Mouse (Mus musculus): ENCODE data around the gene Icam4. TPM values are rescaled to one million over a fixed set of nuclear protein-coding genes. Genes with fewer than 3 reads are reported as not detected.
A peak's percentile ranks its signal among the peaks of the same experiment; 100 is the strongest.

Icam4 gene
- polyA plus RNA-seq, 1 experiment from 2014 or later, result 2.5 TPM

DNA sequence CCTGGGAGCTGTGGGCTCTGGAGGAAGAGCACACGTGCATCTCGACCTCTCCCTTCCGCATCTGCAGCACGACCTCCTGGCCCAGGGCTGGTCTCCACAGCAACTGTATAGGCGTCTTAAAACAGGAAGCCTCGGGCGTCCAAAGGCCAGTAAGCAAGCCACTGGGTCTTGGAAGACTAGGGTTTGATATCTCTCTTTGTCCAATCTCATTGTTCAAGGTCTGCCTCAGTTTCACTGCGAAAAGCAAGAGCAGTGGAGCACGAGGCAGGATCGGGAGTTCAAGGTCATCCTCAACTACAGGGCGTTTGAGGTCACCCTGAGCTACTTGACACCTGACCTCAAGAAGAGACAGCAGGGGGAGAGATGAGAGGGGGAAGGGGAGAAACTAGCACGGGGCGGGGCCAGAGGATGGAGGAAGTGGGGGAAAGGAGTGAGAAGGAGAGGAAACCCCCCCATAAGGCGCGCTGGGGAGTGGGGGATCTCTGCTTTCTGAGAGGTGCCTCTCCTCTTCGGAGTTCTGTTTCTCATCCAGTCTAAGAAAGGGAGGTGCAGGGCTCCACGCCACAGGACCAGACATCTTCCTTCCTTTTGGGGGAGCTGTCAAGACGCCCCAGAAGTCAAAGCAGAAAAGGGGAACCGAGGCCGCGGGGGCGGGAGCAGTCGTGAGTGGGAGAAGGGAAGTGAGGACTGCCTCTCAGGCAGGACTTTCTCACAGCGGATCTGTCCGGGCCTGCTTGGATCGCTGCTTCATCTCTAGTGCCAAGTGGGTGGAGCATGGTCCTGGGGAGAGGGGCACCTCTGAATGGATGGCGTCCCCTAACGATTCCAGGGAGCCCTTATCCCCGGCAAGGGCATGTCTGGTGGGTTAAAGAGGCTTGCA is 14.2 kb upstream of the Icam4 start:
- Histone ChIP-seq H3K4me1 (peaks cover 8% of the 10 kb centered on the region), H3K9ac (peak overlapping the region; percentile 42), H3K9me3 (no peaks in the 10 kb centered on the region), H3K4me3 (peak overlapping the region; percentile 33), H3K27me3 (peaks cover 54% of the 10 kb centered on the region), H3K4me2 (replicated peaks) (peak overlapping the region; percentile 57), H3K36me3 (no peaks in the 10 kb centered on the region), H3K27ac (no peak overlapping the region)
- 2% methylated on average over 29 of the region's 29 CpGs for WGBS
- ATAC-seq (ENCODE audit: insufficient number of reproducible peaks, insufficient read depth, low FRiP score, low TSS enrichment), result peak; percentile 68; the same call in 1 of the 2 replicates

DNA sequence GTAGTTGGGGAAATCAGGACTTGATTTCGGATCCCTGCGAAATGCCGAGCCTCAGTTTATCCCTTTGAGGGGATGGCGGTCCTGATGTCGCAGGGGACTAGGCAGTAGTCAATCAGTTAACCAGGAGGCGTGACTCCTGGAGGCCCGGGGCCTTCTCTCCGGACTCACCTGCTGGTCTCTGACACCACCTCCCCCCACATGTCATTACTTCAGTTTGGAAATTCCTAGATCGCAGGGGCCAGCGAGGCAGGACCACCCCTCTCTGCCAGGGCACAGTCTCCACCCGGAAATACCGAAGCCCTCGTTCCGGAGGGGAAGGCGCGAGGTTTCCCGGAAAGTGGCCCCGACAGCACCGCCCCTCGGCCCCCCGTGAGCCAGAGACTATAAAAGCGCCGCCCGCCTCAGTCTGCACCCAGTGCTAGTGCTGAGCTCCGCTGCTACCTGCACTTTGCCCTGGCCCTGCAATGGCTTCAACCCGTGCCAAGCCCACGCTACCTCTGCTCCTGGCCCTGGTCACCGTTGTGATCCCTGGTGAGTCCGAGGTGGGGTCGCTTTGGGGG is 13.5 kb upstream of the Icam4 start, which contains the start of gene Icam1:
TSS of gene Icam1 (plus strand) at position 415 of the 560 bp plus-strand sequence.
- 0 out of 2 replicates have a peak, but pooled peaks have one; percentile 17 for ATAC-seq (ENCODE audit: insufficient number of reproducible peaks, insufficient read depth, low FRiP score, low TSS enrichment)
- H3K9me3 ChIP-seq, result no peaks in the 10 kb centered on the region
- H3K4me1 ChIP-seq, result peaks cover 8% of the 10 kb centered on the region
- H3K36me3 ChIP-seq, result no peaks in the 10 kb centered on the region
- no peak within 1 kb of the TSS for H3K27ac ChIP-seq
- H3K4me2 ChIP-seq (replicated peaks), result peak within 1 kb of the TSS; percentile 57
- peak within 1 kb of the TSS; percentile 42 for H3K9ac ChIP-seq
- peak within 1 kb of the TSS; percentile 33 for H3K4me3 ChIP-seq
- under 1% methylated on average over 30 of the region's 30 CpGs for WGBS
- peaks cover 54% of the 10 kb centered on the region for H3K27me3 ChIP-seq

GRCm38 (mm10) chr9:21016331-21017176 is 12.6 kb upstream of the Icam4 start:
- H3K27ac ChIP-seq, result no peak overlapping the region
- peak overlapping the region; percentile 57 for H3K4me2 ChIP-seq (replicated peaks)
- H3K4me3 ChIP-seq, result peak overlapping the region; percentile 33
- H3K36me3 ChIP-seq, result no peaks in the 10 kb centered on the region
- H3K4me1 ChIP-seq, result peaks cover 8% of the 10 kb centered on the region
- no peaks in the 10 kb centered on the region for H3K9me3 ChIP-seq
- H3K27me3 ChIP-seq, result peaks cover 54% of the 10 kb centered on the region
- peak overlapping the region; percentile 42; the same call in 1 of the 2 replicates for H3K9ac ChIP-seq
- 4% methylated on average over 17 of the region's 17 CpGs for WGBS
- no peak for ATAC-seq (ENCODE audit: insufficient number of reproducible peaks, insufficient read depth, low FRiP score, low TSS enrichment)

DNA sequence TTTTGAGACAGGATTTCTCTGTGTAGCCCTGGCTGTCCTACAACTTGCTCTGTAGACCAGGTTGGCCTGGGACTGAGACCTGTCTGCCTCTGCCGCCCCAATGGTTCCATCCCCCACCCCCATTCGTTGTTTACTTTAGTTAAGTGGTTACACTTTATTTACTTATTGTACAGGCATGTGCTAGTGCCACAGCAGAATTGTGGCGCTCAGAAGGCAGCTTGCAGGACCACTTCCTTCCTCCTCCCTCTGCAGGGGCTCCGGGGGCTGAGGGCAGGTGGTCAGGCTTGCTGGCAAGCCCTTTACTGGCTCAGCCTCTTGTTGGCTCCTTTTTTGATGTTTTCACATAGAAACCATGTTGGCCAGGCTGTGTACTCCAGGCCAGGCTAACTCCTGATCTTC is 12.0 kb upstream of the Icam4 start:
- ATAC-seq (ENCODE audit: insufficient number of reproducible peaks, insufficient read depth, low FRiP score, low TSS enrichment), result no peak
- Histone ChIP-seq H3K9me3 (no peaks in the 10 kb centered on the region), H3K4me1 (peaks cover 8% of the 10 kb centered on the region), H3K4me3 (no peak overlapping the region), H3K4me2 (replicated peaks) (0 out of 2 replicates have a peak overlapping the region, but pooled peaks have one; percentile 3), H3K9ac (no peak overlapping the region), H3K27me3 (peaks cover 50% of the 10 kb centered on the region), H3K27ac (no peak overlapping the region), H3K36me3 (no peaks in the 10 kb centered on the region)
- WGBS, result 37% methylated on average over 4 of the region's 4 CpGs

DNA sequence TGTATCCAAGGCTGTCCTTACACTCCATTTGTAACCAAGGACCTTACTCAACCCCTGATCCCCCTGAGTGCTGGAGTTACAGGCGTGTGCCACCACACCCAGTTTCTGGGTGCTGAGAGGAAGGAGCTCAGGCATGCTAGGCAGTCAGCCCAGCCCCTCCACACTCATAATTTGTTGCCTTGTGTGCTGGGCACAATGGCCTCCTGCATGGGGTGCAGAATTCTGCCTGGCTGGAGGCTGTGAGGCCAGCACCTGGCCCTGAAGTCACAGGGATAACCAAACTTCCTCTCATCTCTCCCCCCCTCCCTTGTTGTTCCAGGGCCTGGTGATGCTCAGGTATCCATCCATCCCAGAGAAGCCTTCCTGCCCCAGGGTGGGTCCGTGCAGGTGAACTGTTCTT is 10.6 kb upstream of the Icam4 start:
- H3K27ac ChIP-seq, result no peak overlapping the region
- no peak overlapping the region for H3K9ac ChIP-seq
- WGBS, result 62% methylated on average over 2 of the region's 2 CpGs
- peaks cover 48% of the 10 kb centered on the region for H3K27me3 ChIP-seq
- H3K4me2 ChIP-seq (replicated peaks), result no peak overlapping the region
- no peaks in the 10 kb centered on the region for H3K9me3 ChIP-seq
- no peak for ATAC-seq (ENCODE audit: insufficient number of reproducible peaks, insufficient read depth, low FRiP score, low TSS enrichment)
- H3K36me3 ChIP-seq, result no peaks in the 10 kb centered on the region
- H3K4me1 ChIP-seq, result peaks cover 8% of the 10 kb centered on the region
- H3K4me3 ChIP-seq, result no peak overlapping the region

DNA sequence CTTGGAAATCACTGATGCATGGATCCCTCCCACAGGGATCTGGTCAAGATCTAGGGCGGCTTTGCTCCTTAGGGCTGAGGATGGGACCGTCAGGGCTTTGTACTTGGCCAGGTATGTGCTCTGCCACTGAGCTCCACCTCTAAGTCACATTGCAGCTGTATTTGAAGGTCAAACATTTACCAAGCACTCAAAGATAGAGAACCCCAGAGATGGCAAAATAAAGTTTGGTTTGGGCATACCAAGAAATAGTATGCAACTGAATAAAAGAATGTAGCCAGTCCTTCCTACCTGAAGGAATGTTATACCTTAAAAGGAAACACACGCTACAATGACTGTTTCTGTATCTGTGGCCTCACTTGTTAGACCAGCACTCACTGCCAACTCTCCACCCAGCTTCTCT is 7.8 kb upstream of the Icam4 start:
- Histone ChIP-seq H3K9me3 (no peaks in the 10 kb centered on the region), H3K4me1 (no peaks in the 10 kb centered on the region), H3K27me3 (peaks cover 22% of the 10 kb centered on the region), H3K36me3 (no peaks in the 10 kb centered on the region), H3K4me2 (replicated peaks) (no peak overlapping the region), H3K27ac (no peak overlapping the region), H3K9ac (no peak overlapping the region), H3K4me3 (no peak overlapping the region)
- no peak for ATAC-seq (ENCODE audit: insufficient number of reproducible peaks, insufficient read depth, low FRiP score, low TSS enrichment)
- WGBS, result 82% methylated on average over 3 of the region's 3 CpGs

- H3K4me1 ChIP-seq, result no peaks in the 10 kb centered on the region
- no peak overlapping the region for H3K27ac ChIP-seq
- H3K36me3 ChIP-seq, result no peaks in the 10 kb centered on the region
- peaks cover 17% of the 10 kb centered on the region for H3K27me3 ChIP-seq
- H3K4me2 ChIP-seq (replicated peaks), result no peak overlapping the region
- no peak overlapping the region for H3K4me3 ChIP-seq
- WGBS, result 57% methylated on average over 6 of the region's 6 CpGs
- H3K9me3 ChIP-seq, result no peaks in the 10 kb centered on the region
- ATAC-seq (ENCODE audit: insufficient number of reproducible peaks, insufficient read depth, low FRiP score, low TSS enrichment), result no peak
- no peak overlapping the region for H3K9ac ChIP-seq
These were observed 6.9 kb upstream of the Icam4 start for GRCm38 (mm10) chr9:21022288-21022687.

DNA sequence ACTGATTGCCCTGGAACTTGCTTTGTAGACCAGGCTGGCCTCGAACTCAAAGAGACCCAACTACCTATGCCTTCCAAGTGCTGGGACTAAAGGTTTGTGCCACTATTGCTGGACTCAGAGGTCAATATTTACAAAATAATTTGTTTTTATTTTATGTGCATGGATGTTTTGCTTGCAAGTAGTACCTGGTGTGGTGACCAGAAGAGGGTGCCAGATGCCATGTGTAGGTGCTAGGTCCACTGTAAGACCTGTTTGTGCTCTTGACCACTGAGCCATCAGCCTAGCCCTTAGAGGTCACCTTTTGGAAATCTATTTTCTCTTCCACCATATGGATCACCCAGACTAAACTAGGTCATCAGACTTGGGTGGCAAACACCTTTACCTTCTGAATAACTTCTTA is 6.4 kb upstream of the Icam4 start:
- peaks cover 17% of the 10 kb centered on the region for H3K27me3 ChIP-seq
- no peaks in the 10 kb centered on the region for H3K36me3 ChIP-seq
- H3K4me3 ChIP-seq, result no peak overlapping the region
- H3K4me1 ChIP-seq, result no peaks in the 10 kb centered on the region
- no peaks in the 10 kb centered on the region for H3K9me3 ChIP-seq
- WGBS, result 90% methylated on average over 1 of the region's 1 CpGs
- no peak for ATAC-seq (ENCODE audit: insufficient number of reproducible peaks, insufficient read depth, low FRiP score, low TSS enrichment)
- no peak overlapping the region for H3K9ac ChIP-seq
- no peak overlapping the region for H3K4me2 ChIP-seq (replicated peaks)
- H3K27ac ChIP-seq, result no peak overlapping the region

DNA sequence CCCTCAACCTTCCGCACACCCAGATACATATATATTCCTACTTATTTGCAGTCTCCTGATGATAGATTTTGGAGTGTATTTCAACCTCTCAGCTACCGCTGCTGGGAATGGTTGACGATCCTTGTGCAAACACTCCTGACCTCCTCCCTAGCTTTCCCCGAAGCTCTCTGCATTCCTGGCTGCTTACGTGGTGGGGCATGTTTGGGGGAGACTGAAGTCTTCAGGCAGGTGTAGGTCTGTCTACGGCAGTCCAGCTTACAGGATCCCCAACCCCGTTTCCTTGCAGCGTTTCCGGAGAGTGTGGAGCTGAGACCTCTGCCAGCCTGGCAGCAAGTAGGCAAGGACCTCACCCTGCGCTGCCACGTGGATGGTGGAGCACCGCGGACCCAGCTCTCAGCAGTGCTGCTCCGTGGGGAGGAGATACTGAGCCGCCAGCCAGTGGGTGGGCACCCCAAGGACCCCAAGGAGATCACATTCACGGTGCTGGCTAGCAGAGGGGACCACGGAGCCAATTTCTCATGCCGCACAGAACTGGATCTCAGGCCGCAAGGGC is 3.8 kb upstream of the Icam4 start:
- Histone ChIP-seq H3K4me3 (no peak overlapping the region), H3K4me2 (replicated peaks) (no peak overlapping the region), H3K27me3 (peaks cover 29% of the 10 kb centered on the region), H3K9ac (no peak overlapping the region), H3K9me3 (no peaks in the 10 kb centered on the region), H3K36me3 (no peaks in the 10 kb centered on the region), H3K4me1 (peaks cover 13% of the 10 kb centered on the region), H3K27ac (no peak overlapping the region)
- 63% methylated on average over 19 of the region's 19 CpGs for WGBS
- ATAC-seq (ENCODE audit: insufficient number of reproducible peaks, insufficient read depth, low FRiP score, low TSS enrichment), result no peak

- H3K36me3 ChIP-seq, result no peaks in the 10 kb centered on the region
- WGBS, result 85% methylated on average over 12 of the region's 12 CpGs
These were observed 2.3 kb upstream of the Icam4 start for GRCm38 (mm10) chr9:21026849-21027248.

GRCm38 (mm10) chr9:21027774-21028290 is 1.3 kb upstream of the Icam4 start:
- no peak for ATAC-seq (ENCODE audit: insufficient number of reproducible peaks, insufficient read depth, low FRiP score, low TSS enrichment)
- Histone ChIP-seq H3K27me3 (peaks cover 43% of the 10 kb centered on the region), H3K4me3 (no peak overlapping the region), H3K4me1 (peaks cover 33% of the 10 kb centered on the region), H3K36me3 (no peaks in the 10 kb centered on the region), H3K4me2 (replicated peaks) (no peak overlapping the region), H3K27ac (no peak overlapping the region), H3K9ac (no peak overlapping the region), H3K9me3 (no peaks in the 10 kb centered on the region)
- WGBS, result 58% methylated on average over 8 of the region's 8 CpGs

More at GRCm38 (mm10) chr9:21026849-21027248, 2.3 kb upstream of the Icam4 start:
- H3K4me1 ChIP-seq, result peaks cover 24% of the 10 kb centered on the region
- H3K4me2 ChIP-seq (replicated peaks), result no peak overlapping the region
- peaks cover 33% of the 10 kb centered on the region for H3K27me3 ChIP-seq
- H3K27ac ChIP-seq, result no peak overlapping the region
- H3K4me3 ChIP-seq, result no peak overlapping the region
- ATAC-seq (ENCODE audit: insufficient number of reproducible peaks, insufficient read depth, low FRiP score, low TSS enrichment), result no peak
- no peaks in the 10 kb centered on the region for H3K9me3 ChIP-seq
- no peak overlapping the region for H3K9ac ChIP-seq
